Mouse (Mus musculus): Measurements from ENCODE around the gene Defb23.
"Not testable (repeated sequence)": the region's sequence is repeated elsewhere in the genome, so short reads cannot be mapped to it uniquely, and the experiment has no call there.

The Defb23 gene

DNA sequence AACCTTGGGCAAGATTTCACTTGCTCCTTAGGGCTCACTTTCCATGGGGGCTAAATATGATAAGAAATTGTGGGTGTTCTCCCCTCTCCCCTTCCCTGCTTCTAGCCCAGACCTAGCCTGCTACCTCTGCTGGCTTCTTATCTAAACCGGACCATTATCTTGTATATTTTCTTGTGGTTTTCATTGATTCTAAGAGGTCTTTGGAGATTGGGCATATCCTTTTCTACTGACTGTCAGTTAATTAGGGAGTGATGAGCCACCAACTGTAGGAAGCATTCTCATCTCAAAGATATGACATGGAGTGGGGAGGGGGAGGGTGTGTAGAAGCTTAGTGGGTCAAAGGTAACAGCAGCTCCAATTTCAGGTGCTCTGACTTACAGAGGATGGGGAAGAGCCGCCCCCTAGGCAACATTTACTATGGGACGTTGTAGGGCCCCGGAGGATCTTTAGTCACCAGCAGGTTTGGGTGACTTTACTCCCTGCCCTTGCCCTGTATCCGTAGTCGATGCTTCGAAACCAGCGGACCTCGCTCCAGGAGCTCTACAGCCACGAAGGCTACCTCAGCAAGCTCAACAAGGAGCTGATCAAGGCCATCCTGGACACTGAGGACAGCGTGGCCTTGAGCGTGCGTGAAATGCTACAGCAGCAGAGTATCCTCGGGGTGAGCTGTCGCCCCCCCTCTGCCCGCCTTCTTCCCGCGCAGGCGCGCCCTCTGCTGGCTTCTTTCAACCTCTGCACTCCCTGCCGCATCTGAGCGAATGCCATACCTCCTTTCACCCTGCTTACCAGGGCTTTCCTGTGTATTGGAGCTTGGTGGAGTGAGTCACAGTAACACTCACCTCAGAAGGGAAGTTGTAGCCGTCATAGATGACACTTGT lies 27.2 kb downstream of the Defb23 start:
- peak; percentile 87 for DNase-seq (ENCODE audit: extremely low spot score)

DNA sequence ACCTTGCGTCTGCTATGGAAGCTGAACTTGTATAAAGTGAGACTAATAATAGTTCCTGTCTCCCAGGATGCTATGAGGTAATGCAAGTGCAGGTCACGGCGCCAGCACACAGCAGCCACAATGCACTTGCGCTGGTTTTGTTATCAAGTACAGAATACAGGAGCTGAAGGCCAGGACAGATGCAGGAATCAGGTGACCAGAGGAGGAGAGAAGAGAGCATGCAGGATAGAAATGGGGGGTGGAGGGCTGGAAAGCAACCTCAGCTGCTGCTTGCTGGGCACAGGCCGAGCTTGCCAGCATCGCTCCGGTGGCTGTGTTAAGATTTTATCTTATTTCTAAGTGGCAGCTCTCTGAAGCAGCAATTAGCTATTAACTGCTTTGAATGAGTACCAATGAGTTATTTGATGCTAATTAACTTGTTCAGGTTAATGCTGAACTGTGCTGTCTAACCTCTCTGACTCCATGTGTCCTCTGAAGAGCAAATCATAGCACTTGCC lies 28.0 kb downstream of the Defb23 start:
- DNase-seq (ENCODE audit: extremely low spot score), result no peak

GRCm38 (mm10) chr2:152428481-152428880 lies 35.9 kb downstream of the Defb23 start:
- not testable (repeated sequence) for DNase-seq (ENCODE audit: extremely low spot score)

DNA sequence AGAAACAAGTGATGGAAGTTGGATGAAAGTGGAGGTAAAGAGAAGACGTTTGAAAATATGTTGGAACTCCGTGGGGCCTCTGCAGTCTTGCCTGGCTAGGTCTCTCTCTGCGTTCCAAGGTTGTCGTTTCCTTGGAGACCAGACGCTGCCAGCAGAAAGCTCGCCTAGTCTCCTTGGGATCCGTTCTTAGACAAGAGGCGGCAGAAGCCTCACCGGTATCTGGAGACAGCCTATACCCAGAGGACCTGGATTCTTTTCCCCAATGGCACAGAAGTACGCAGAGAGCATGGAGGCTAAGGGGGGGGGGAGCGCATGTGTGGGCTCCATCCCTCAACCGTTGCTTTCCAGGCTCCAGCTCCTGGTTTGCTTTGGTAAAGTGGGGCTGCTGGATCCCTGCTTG lies 36.9 kb downstream of the Defb23 start:
- DNase-seq (ENCODE audit: extremely low spot score), result no peak

GRCm38 (mm10) chr2:152415786-152416185 lies 48.6 kb downstream of the Defb23 start:
- no peak for DNase-seq (ENCODE audit: extremely low spot score)

DNA sequence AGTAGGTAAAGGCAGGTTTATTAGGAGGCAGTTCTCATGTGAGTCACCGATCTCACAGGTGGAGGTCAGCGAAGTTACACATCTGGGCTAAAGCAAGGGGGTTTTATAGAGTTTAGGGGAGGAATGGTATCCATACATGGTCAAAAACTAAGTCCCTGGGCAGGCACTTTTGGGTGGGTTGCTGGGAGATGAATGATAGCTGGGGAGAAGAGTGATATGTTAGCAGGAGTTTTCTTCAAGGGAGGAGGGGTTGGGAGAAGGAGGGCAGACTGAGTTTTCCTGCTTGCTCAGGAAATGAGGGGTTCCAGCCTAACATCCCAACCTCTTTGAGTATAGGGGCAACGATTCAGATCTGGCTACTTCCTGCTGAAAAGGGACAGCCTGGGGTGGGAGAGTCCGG lies 49.1 kb downstream of the Defb23 start, which contains the start of gene 6820408C15Rik:
Gene 6820408C15Rik, plus strand, starts transcription at position 301 of the 400 bp plus-strand sequence.
- DNase-seq (ENCODE audit: extremely low spot score), result no peak

DNA sequence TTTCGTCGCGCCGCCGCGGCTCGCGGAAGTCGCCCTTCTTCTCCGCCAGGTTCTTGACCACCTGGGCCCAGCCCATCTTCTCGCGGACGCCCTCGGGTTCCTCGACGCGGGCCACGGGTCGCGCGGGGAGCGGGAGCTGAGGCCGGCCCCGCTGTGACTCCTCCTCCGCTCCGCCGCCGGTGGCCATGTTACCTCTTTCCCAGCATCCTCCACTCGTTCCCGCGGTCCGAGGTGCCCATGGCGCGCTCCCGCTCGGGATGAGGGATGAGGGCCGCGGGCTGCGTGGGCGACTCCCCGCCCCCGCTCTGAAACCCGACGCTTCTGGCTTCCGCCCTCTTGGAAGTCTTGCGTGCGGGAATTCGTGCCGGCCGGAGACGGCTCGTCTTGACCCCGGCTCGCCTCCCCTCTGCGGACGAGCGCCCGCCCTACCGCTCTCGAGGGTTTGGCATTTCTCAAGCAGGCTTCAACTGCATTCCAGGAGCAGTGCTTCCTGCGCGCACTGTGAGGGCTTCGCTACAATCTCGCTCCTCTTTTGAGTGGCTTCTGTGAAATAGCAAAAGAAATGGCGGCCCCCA lies 49.7 kb downstream of the Defb23 start, which contains the start of gene Zcchc3:
Gene Zcchc3, minus strand, starts transcription at position 437 of the 575 bp plus-strand sequence.
- peak; percentile 93 for DNase-seq (ENCODE audit: extremely low spot score)

DNA sequence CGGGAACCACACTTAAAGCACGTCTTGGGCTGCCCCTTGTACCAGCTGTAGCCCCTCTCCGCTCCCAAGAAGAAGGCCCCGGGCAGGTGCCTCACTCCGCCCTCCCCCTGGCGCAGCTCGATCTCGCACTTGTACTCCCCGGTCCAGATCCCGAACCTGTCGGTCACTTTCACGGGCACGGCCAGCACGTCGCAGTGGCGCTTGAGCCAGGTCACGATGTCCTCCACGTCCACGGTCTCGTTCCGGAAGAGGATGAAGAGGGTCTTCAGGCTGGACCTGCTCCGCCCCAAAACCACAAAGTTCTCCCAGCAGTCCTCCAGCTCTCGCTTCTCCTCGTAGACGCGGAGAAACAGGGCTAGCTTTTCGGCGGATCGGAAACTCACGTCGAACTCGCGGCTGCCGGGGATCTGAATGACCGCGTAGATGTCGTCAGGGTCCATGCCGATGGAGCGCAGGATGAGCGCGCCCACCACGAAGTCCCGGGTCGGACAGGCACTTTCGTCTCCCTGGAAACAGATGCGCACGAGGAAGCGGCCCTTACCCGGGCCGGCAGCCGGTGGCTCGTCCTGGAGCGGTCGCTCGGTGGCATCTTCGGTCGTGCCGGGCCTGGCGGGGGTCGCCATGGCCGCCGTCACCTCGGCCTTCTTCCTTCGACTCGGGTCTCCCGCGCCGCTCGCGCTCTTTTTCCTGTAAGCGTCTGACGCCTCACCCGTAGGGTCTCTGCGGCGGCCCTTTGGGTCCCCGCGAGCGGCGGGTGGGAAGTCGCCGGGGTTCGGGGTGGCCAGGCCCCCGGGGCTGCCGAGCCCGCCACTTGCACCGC lies 50.4 kb downstream of the Defb23 start:
- DNase-seq (ENCODE audit: extremely low spot score), result no peak

DNA sequence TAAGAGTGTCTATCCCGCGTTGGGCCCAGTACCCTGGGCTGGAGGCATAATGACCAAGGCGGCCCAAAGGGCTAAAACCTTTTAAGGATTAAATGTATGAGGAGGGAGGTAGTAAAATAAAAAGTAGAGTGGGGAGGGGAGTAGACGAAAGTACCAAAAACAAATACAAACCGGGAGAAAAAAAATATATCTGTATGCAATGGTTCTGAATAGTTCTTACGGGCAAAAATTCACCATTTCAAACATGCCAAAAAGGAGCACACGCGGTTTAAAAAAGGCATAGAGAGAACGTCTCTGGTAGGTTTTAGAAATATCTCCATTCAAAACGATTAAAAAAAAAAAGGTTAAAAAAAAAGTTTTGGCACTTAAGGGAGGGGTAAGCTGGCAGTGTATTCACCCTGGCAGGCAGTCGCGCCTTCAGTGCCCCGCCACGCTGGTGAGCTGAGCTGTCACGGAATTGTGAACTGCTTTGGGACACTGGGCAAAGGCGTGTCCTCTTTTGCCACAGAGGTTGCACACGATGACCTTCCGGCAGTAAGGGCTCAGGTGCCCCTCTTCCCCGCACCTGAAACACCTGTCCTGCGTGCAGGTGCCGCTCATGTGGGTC lies 51.2 kb downstream of the Defb23 start:
- DNase-seq (ENCODE audit: extremely low spot score), result no peak

DNA sequence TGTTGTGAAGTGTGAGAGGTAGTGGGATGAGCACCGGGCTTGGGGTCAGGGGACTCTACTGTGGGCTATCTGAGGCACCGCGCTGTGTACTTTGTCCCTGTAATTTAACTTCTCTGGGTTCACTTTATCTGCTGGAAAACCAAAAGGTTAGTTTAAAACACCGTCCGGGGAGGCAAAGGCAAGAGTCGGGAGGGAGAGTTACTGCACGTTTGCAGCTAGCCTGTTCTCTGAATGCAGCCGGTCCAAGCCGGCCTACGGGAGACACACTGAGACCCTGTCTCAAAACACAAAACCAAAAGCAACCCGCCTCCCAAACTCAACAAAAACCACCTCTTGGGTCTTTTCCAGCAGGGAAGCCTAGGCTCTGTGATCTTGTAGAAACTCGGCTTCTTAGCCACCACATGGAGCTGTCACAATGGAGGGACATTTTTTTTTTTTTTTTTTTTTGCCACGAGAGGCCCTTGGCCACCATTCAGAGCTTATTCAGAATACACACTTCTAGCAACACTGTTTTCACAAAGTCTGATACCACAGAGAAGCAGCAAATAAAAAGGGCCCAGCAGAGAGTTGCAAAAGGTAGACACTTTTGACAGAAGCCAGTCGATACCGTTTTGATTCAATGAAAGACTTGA lies 51.8 kb downstream of the Defb23 start:
- DNase-seq (ENCODE audit: extremely low spot score), result peak; percentile 39

DNA sequence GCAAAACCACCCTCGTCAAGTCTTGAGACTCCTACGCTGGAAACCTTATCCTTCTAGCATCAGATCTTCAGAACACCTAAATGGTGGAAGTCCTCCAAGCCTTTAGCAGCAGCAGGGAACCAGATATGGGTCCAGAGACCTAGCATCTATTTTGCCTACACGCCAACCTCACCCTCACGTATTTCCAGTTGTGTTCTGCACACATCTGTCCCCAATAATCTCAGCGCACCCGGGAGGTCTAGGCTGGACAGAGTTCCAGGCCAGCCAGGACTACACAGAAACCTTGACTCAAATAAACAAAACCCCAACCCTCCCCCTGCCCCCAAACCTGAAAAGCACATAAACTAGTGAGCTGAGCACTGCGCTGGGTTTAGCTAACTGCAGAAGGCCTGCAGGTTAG lies 52.9 kb downstream of the Defb23 start:
- DNase-seq (ENCODE audit: extremely low spot score), result no peak

- peak; percentile 96 for DNase-seq (ENCODE audit: extremely low spot score)
Observed at GRCm38 (mm10) chr2:152410971-152411371, 53.4 kb downstream of the Defb23 start.

DNA sequence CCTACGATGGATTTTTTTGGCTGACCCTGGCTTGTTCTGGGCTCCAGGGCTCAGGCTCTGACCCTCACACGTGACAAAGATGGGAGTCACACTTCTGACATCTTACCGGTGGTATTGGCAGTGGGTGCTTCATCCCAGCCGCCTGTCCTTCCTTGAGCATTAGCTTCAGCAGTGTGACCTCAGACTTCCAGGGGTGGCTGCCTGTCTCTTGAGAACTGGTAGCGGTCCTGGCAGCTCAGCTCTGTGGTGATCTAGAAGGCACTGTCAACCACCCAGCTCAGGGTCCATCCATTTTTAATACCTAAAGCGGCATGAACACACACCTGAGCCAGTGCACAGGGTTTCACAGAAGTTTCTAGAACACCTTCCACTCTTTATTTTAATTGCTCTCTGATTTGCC lies 54.6 kb downstream of the Defb23 start:
- DNase-seq (ENCODE audit: extremely low spot score), result no peak
